8 mouse cellular contexts compared by ENCODE assay signal in the genomic region with DNA sequence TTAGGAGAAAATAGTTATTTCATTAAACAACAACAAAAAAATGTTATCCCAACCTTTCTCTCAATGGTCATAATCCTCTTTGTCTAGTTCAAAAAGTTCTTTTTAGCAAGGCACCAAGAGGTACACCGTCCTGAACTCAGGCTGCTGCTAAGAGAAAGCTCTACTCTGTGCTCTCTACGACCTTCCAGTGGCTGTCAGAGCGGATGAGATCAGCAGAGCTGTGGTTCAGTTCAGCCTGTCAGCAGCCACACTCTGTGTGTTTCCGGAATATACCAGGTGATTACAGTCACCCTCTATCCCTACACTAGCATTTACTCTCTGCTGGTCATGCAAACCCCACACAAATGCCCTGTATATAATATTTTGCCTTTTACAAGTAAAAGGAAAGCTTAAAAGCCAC. TPM values are rescaled to one million over a fixed set of nuclear protein-coding genes. Genes with fewer than 3 reads are reported as not detected.
DNase-seq lines count a peak whose midpoint lies in the region; ATAC-seq lines count a peak whose summit lies in the region.

No protein-coding gene starts in this region.

- H3K27me3 ChIP-seq in embryonic facial prominence, embryonic 13.5 days = no peaks in the 10 kb centered on the region
- no peaks in the 10 kb centered on the region for H3K27me3 ChIP-seq in liver, embryonic 12.5 days (replicated peaks)
- no peaks in the 10 kb centered on the region for H3K27me3 ChIP-seq in stomach, embryonic 16.5 days (ENCODE audit: control insufficient read depth, insufficient read depth, low read length)

- no peaks in the 10 kb centered on the region for H3K9me3 ChIP-seq in embryonic facial prominence, embryonic 13.5 days
- no peaks in the 10 kb centered on the region for H3K9me3 ChIP-seq in liver, embryonic 12.5 days (replicated peaks)
- no peaks in the 10 kb centered on the region for H3K9me3 ChIP-seq in stomach, embryonic 16.5 days (replicated peaks; ENCODE audit: control insufficient read depth, low read length)

- ATAC-seq in embryonic facial prominence, embryonic 13.5 days (ENCODE audit: insufficient number of reproducible peaks, insufficient read depth, low FRiP score, low TSS enrichment, low read depth) = no peak
- no peak for ATAC-seq in liver, embryonic 12.5 days
- no peak for ATAC-seq in stomach, embryonic 16.5 days (ENCODE audit: insufficient read depth, low FRiP score)

- peak overlapping the region; percentile 51; the same call in 1 of the 2 replicates for H3K9ac ChIP-seq in embryonic facial prominence, embryonic 13.5 days
- H3K9ac ChIP-seq in liver, embryonic 12.5 days = no peak overlapping the region
- no peak overlapping the region for H3K9ac ChIP-seq in stomach, embryonic 16.5 days (ENCODE audit: low read length)

- H3K36me3 ChIP-seq in embryonic facial prominence, embryonic 13.5 days = no peaks in the 10 kb centered on the region
- H3K36me3 ChIP-seq in liver, embryonic 12.5 days = no peaks in the 10 kb centered on the region
- H3K36me3 ChIP-seq in stomach, embryonic 16.5 days (ENCODE audit: control insufficient read depth, insufficient read depth, low read length) = no peaks in the 10 kb centered on the region

- H3K4me1 ChIP-seq in embryonic facial prominence, embryonic 13.5 days = peaks cover 15% of the 10 kb centered on the region
- peaks cover 49% of the 10 kb centered on the region for H3K4me1 ChIP-seq in liver, embryonic 12.5 days
- H3K4me1 ChIP-seq in stomach, embryonic 16.5 days (ENCODE audit: control insufficient read depth, insufficient read depth, low read length) = peaks cover 11% of the 10 kb centered on the region

- no peak overlapping the region for H3K27ac ChIP-seq in embryonic facial prominence, embryonic 13.5 days
- H3K27ac ChIP-seq in liver, embryonic 12.5 days = no peak overlapping the region
- no peak overlapping the region for H3K27ac ChIP-seq in stomach, embryonic 16.5 days (ENCODE audit: low read length)

- peak overlapping the region; percentile 34 for H3K4me3 ChIP-seq in embryonic facial prominence, embryonic 13.5 days
- no peak overlapping the region for H3K4me3 ChIP-seq in liver, embryonic 12.5 days
- no peak overlapping the region for H3K4me3 ChIP-seq in stomach, embryonic 16.5 days (replicated peaks; ENCODE audit: low read length)

- peak overlapping the region; percentile 76 for H3K4me2 ChIP-seq in embryonic facial prominence, embryonic 13.5 days
- peak overlapping the region; percentile 21; the same call in 1 of the 2 replicates for H3K4me2 ChIP-seq in liver, embryonic 12.5 days
- H3K4me2 ChIP-seq in stomach, embryonic 16.5 days (ENCODE audit: low read depth, low read length) = peak overlapping the region; percentile 31

- WGBS in embryonic facial prominence, embryonic 13.5 days = 41% methylated on average over 4 of the region's 4 CpGs
- WGBS in liver, embryonic 12.5 days (ENCODE audit: insufficient replicate concordance) = 20% methylated on average over 4 of the region's 4 CpGs
- 44% methylated on average over 4 of the region's 4 CpGs for WGBS in stomach, embryonic 16.5 days

- DNase-seq in adrenal gland, postnatal 25 days = peak; percentile 9
- no peak for DNase-seq in adrenal gland, adult 18-20 months (ENCODE audit: low spot score in 2 of 2)
- peak; percentile 45 for DNase-seq in 3T3-L1 (ENCODE audit: low read depth, low spot score)
- DNase-seq in right cerebral cortex, postnatal 25 days = no peak
- DNase-seq in ovary, postnatal 14 days (ENCODE audit: low spot score) = no peak

RNA-seq across cellular contexts. Expression of gene 1190002N15Rik, which starts 4.2 kb away (rescaled TPM):
- 24.2 and 25.2 TPM in 2 replicates for total RNA-seq in adrenal gland, postnatal 25 days (2021)
- total RNA-seq in adrenal gland, adult 18-20 months (2021) = 10 to 100 TPM; 14.9 to 16.5 TPM
- polyA plus RNA-seq in embryonic facial prominence, embryonic 13.5 days (2015; fragmentation: Nextera tagmentation; extraction: Ambion mirVana) = 14.2 and 21.9 TPM in 2 replicates
- 13.8 and 14.5 TPM in 2 replicates for polyA plus RNA-seq in liver, embryonic 12.5 days (2016; fragmentation: Nextera tagmentation; extraction: Ambion mirVana)
- polyA plus RNA-seq in stomach, embryonic 16.5 days (2015; fragmentation: Nextera tagmentation; extraction: Ambion mirVana) = 5.5 and 6.0 TPM in 2 replicates

Comparison
In these comparisons a context has a peak if more than half of its experiments do, and no peak if none do; other contexts are left out.
1. DNase-seq: peak in adrenal gland, postnatal 25 days (single experiment) and 3T3-L1 (single experiment); none in adrenal gland, adult 18-20 months (0 of 2), right cerebral cortex, postnatal 25 days (single experiment) and ovary, postnatal 14 days (single experiment).
2. H3K4me2 ChIP-seq: peak in every context shown above with its lines; median percentile 76 in embryonic facial prominence, embryonic 13.5 days; 31 in stomach, embryonic 16.5 days; 21 in liver, embryonic 12.5 days.